Mouse (Mus musculus): ENCODE results near the gene Sdk1. TPM values are rescaled to one million over a fixed set of nuclear protein-coding genes. Genes with fewer than 3 reads are reported as not detected.

Gene Sdk1
- total RNA-seq, 2 experiments from 2014 or later: 2.7 to 3.8 TPM

DNA sequence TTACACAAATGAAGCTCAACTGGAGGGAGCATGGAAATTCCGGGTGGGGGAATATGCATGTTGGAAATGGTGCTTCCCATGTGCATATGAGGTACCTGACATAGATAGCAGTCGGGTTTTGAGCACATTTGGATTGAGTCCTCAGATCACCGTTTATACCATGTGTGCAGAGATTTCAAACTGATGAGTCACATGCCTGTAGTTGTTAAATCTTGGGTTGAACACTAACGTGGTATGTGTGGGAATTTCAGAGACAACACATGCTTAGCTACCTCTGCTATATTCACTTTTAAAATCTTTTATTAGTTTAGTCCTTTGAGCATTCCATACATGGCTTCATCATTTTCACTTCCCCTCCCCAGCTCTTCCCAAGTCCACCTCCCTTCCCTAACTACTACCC lies 71.0 kb downstream of the Sdk1 start:
- DNase-seq: no peak
- intact Hi-C loops (cut with DNase I; ENCODE audit: low total_unique reads): no loop called here

DNA sequence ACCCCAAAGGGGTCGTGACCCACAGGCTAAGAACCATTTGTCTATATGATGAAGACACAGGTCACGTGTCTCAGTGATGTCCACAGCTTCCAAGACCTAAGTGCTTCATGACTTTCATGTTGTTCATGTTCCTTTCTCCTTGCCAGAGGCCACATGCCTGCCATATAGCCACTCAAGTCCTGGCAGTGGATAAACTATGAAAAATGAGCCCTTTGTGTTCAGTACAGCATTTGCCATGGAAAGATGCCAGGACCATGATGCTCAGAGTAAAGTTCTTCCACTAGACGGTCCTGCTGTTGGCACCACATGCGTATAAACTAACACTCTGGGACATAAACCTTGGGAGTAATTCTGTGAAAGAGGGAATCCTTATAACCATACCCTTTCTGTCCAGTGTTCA lies 75.8 kb downstream of the Sdk1 start:
- intact Hi-C loops (cut with DNase I; ENCODE audit: low total_unique reads): no loop called here
- DNase-seq: no peak

DNA sequence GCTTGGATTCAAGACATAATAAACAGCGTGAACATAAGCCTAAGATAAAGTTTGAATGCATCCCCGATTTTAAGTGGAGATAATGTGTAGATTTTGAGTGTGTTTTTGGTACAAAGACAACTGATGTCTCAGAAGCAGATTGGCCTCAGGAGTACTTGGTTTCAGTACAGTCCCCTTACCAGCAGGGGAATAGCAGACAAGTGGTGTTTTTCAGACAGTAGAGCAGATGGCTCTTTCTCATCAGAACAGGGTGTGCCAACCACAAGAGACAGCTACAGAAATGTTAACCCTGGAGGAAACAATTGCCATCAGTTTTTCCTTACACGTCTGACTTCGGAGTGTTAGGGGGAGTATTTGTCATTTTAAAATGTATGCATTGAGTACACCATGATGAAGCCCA lies 83.6 kb downstream of the Sdk1 start:
- intact Hi-C loops (cut with DNase I; ENCODE audit: low total_unique reads): no loop called here
- DNase-seq: no peak

DNA sequence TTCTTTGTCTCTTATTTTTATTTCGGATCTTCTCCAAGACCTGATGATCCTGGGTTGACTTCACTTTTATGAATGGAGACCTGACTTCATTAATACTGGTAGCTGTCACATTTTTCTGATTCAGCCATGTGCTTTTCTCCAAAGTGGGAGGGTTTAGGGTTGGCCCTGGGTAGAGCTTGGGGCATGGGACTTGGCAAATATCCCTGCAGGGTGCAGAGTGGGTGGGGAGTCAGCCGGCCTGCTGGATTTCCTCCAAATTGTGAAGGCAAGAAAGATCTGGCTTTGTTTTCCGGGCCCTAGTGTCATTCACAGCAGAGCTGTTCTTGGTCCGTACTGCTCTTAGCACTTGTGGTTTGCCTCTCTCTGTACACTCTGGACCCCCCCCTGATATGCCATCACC lies 103.1 kb downstream of the Sdk1 start:
- intact Hi-C loops (cut with DNase I; ENCODE audit: low total_unique reads): no loop called here
- DNase-seq: no peak

DNA sequence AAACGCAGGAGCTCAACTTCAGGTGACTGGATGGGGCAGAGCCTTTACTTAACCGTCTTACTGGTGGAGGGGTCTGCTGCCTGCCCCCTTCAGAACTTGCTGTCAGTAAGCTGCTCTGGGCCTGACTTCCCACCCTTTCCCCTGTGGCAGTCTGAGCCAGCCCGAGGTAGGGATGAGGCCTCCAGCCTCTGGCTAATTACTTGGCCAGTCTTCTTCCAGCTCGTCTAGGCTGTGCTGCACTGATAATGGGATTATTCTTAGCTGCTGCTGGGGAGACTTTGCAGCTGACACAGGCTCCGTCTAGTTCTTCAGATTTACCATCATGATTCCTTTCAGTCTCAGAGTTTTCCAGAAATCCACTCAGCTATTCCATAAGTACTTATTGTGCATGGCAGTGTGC lies 104.2 kb downstream of the Sdk1 start:
- DNase-seq: no peak
- intact Hi-C loops (cut with DNase I; ENCODE audit: low total_unique reads): no loop called here

DNA sequence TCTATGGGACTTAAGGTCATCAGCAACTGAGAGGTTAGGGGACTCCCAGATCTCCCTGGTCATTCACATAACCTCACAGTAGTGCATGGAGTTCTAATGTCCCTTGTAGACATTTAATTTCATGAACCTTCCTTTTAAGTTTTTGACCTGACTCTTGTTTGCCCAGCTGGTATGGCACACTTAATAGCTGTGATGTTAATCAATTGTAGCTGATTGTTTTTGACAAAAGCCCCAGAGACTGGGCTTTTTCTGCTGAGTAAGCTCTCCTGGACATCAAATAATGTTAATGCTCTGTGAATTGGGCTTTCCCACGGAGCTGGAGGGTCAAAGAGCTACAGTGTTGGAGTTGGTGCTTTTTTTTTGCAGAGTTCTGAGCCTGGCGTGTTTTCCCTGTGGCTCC lies 121.4 kb downstream of the Sdk1 start:
- intact Hi-C loops (cut with DNase I; ENCODE audit: low total_unique reads): no loop called here
- DNase-seq: no peak

DNA sequence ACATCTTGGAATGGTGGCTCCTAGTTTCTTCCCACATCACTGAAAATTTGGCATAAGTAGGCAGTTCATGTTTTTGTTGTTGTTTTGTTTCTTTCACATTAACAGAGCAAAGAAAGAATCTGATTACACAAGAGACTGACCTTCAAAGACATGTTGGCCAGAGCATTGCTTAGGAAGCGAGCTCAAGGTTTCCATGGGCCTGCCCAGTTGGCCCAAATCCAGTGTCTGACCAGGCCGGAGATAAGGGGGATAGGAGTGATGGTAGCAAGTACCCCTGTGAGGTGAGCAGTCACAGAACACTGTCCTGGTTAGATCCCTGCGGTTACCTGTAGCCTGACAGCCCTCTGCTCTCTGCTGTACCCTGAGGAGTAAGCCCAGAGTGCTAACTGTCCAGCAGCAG lies 122.7 kb downstream of the Sdk1 start:
- DNase-seq: no peak
- intact Hi-C loops (cut with DNase I; ENCODE audit: low total_unique reads): no loop called here

DNA sequence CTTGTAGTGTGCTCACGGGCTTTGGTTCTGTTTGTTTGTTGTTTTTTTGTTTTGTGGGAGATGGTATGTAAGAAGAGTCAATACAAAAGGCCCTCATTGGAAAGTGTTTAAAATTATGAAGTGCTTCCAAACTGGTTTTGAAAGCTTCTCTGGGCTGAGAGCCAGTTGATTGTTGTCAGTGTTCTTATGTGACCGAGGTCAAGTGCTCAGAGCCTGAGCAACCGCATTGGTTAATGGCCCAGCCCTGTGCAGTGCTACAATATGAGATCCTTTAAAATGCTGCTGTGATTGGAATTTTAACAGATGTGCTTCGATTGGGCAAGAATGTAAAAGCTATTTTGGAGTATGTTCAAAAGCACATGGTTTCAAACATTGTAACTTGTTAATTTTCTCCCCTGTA lies 127.3 kb downstream of the Sdk1 start:
- intact Hi-C loops (cut with DNase I; ENCODE audit: low total_unique reads): no loop called here
- no peak for DNase-seq

DNA sequence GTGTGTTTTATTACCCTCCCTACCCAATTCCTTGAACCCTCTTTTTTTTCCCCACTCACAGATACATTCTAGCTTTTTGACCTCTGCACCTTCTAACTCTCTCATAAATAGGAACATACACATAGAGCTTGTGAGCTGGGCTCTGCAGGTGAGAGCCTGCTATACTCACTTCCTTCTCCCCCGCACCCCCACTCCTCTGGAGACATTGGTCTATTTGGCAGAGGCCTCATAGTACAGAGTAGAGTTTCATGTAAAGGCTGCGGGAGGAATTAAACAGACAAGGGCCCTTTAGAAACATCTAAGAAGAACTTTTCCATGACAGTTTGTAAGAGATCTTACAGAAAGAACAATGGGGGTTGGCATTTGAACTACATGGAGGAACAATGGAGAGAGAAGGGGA lies 133.5 kb downstream of the Sdk1 start:
- no peak for DNase-seq
- intact Hi-C loops (cut with DNase I; ENCODE audit: low total_unique reads): no loop called here

DNA sequence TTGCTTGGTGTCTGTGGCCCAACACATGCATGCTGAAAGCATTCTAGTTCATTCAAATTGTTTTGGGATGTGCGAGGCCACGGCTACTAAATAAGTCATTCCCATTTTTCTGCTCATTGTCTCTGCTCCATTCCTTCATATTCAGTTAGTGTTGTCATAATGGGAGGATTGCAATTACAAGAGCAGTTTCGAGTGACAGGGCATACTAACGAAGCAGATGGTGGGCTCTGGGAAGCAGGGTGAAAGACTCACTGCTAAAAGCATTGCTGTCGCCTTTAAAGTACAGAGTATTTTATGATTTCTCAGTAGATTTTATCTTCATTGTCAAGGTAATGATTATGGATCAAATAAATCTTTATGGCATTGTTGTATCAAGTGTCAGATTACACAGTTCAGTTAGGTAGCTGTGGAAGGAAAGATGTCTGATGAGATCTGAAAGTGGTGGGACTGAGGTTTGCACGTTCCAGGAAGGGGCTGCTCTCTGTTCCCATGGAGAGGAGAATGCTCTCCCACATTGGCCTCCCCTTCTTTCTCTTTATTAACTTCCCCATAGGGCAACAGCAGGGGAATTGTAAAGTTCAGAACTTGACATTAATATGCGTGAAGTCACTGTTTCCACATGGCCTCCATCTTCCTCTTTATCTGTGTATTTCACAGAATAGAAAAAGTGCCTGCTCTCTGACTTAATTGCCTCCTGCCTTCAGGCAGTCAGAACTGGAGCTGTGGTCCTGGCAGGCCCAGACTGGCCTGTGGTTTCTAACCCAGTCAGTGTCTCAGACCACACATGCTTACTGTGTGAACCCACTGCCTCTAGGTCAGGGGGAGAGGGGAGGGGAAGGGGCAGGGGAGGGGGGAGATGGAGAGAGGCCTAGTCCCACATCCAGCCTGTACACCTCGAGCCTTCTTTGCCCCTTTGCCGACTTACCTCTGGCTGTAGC lies 138.8 kb downstream of the Sdk1 start:
- DNase-seq: no peak
- intact Hi-C loops (cut with DNase I; ENCODE audit: low total_unique reads): no loop called here

DNA sequence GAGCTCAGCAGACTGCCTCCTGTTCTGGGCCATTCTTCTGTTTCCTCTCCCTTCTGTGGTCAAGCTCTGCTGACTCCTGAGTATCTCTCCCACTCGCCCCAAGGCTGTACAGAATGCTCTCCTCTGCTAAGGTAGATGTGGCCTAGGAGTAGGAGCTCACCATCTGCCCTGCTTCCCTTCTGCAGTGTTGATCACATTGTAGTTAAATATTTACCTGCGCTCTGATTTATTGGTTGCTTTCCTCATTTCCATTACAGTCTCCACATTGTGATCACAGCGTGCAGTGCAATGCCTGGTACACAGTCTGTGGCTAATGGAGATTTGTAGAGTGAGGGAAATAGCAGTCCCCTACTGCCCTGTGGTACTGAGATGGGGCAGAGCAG lies 139.5 kb downstream of the Sdk1 start:
- DNase-seq: no peak
- intact Hi-C loops (cut with DNase I; ENCODE audit: low total_unique reads): no loop called here

DNA sequence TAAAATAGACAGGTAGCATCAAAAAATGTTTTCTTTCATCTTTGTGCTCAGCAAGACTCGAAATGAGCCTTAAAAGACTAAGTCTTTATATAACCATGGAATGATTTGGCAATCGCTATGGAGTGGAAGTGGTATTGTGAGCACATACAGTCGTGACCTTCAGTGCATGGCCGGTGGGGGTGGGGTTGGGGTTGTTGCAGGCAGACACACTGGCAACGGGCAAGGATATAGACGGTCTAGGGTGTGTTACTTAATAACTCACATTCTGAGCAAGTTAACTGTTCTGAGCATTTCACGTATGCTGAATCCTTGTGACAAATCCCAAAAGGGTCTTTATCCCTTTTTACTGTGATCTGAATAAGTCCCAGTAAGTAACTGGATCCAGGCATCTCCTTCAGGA lies 140.3 kb downstream of the Sdk1 start:
- intact Hi-C loops (cut with DNase I; ENCODE audit: low total_unique reads): no loop called here
- no peak for DNase-seq

DNA sequence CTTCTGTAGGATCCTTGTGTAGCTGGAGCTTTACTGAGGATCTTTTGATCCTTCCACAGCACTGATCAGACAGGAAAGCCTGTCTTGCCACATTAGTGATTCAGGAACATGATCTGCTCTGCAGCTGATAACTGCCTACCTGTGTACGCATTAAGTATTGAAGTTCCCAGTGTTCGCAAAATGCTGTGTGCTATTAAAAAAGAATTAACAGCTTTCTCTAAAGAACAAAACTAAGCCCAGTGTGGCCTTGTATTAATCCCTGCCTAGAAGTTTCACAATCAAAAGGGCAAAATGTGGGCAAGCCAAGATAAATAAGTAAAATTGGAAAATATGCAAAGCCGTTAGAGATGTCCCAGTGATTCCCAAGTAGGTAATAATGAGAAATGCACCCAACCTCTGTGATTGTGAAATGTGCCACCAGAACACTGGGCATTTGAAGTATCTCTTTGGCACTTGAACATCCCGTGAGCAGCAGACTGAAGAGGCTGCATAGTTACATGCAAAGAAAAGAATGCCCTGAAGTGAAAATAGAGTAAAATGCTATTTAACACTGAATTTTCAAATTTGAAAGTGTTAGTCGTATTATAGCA lies 141.1 kb downstream of the Sdk1 start:
- DNase-seq: no peak
- intact Hi-C loops (cut with DNase I; ENCODE audit: low total_unique reads): no loop called here

DNA sequence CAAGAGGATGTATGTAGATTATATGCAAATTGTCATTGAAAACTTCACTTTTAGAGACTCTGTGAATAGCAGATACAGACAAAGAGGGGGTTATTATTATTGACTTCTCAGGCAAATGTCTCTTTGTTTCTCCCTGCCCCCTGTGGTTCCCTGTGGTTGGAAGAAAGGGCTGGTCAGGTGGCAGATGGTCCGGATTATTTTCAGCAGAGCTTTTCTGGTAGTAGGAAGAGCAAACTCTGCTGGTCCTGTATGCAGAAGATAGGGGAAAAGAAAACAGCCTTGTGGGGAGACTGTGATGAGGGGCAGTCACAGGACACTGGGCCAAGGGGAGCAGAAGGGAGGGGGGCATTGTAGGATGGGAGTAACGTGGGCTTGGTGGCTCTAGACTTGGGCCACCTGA lies 147.2 kb downstream of the Sdk1 start:
- DNase-seq: no peak
- intact Hi-C loops (cut with DNase I; ENCODE audit: low total_unique reads): no loop called here

DNA sequence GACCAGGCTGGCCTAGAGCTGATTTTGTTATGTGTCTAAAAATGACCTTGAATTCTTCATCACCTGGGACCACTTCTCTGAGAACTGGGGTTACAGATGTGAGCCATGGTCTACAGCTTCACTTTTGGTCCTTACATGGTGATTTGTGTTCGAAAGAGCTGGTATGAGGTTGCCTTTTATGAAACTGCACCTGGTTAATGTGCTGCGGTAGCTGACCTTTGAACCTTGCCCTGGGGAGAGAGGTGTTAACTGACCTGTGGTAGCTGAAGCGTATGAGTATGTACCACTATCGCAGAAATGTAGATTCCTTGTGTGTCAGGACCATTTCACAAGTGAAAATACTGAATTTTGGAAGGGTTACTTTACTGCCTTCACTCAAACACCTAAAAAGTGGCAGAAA lies 149.3 kb downstream of the Sdk1 start:
- no peak for DNase-seq

DNA sequence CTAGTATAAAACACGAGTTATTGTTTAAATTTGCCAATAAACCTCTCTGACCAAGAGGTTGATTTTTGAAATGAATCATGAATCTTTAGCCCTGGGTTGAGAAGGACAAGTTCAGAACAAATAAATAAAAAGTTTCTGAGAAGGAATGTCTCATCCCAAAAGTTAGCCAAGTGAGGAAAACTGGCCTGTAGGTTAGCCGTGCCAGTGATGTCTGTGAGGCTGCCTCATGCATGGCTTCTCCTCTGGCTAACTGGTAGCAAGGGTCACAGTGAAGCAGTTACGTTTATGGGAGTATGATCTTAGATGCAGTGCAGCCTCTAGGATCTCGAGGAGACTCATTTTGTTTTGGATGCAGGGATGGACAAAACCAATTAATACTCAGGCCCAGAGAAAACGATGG lies 149.9 kb downstream of the Sdk1 start:
- intact Hi-C loops (cut with DNase I; ENCODE audit: low total_unique reads): no loop called here

More for the DNA sequence above, 149.3 kb downstream of the Sdk1 start:
- intact Hi-C loops (cut with DNase I; ENCODE audit: low total_unique reads): no loop called here

DNA sequence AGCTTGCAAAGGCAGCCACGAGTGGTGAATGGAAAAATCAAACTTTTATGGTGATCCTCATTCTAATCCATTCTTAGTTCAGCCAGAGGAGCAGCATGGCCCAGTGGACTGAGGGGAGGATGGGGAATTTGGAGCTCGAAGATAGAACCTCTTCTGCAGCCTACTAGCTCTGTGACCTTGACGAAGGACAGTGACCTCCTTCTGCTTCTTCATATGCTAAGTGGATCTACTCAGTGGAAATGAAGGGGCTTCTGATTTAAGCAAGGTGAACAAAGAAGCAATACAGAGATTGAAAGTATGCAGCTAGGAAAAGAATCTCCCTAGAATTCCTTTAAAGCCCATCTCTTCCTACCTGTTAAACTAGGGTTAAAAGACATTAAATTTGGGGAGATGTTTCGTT lies 152.6 kb downstream of the Sdk1 start:
- intact Hi-C loops (cut with DNase I; ENCODE audit: low total_unique reads): no loop called here
- DNase-seq: no peak

More for the DNA sequence above, 149.9 kb downstream of the Sdk1 start:
- no peak for DNase-seq

DNA sequence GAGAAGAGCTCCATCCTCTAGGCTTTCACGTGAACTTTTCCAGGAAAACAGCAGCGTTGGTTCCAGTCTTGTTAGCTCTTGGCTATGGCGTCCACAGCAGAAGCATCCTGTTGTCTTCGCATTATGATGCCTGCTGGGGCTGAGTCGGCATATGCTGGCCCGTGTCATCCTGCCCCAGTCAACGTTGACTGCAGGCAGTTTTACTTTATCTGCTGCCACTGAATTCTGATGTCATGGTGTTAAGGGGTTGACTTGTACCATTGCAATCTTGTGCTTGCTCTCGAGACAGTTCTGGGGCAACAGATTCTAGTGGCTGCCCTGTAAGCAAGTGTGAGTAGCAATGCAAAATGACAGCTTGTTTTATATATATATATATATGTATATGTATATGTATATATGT lies 153.3 kb downstream of the Sdk1 start:
- intact Hi-C loops (cut with DNase I; ENCODE audit: low total_unique reads): no loop called here

DNA sequence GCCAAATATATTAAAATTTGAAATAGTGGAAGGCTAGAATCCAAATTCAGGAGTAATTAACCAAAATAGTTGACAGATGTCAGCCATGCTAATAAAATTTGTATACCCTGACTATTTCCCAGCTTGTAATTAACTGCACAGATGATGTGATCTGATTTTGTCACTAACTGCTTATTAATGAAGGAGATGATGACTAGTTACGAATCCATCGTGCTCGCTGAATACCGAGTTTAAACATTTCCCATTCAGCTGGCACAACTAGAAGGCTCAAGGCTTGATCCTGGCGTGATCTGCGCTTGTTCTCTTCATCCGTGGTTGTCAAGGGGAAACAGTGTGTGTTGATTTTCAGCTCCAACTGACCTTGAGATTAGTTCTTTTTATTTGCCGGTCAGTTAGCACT lies 162.5 kb downstream of the Sdk1 start:
- DNase-seq: no peak
- intact Hi-C loops (cut with DNase I; ENCODE audit: low total_unique reads): no loop called here

More for the DNA sequence above, 153.3 kb downstream of the Sdk1 start:
- no peak for DNase-seq

DNA sequence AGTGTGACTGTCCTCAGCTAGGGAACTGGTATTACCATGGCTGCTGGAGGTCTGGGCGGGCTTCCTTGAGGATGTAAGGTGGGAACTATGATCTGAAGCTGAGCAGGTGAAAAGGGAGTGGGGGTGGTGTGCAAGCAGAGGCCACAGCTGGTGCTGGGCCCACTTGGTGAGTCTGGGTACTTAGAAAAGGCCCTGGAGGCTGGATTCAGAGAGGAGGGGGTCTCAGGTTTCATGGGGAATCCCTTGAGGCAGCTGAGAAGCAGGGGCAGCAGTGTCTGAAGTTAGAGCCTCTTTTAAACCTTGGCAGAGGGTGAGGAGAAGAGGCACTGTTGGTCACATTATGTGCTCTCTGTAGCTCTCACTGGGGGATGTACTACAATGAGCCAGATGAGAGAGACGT lies 163.4 kb downstream of the Sdk1 start:
- intact Hi-C loops (cut with DNase I; ENCODE audit: low total_unique reads): no loop called here
- no peak for DNase-seq

DNA sequence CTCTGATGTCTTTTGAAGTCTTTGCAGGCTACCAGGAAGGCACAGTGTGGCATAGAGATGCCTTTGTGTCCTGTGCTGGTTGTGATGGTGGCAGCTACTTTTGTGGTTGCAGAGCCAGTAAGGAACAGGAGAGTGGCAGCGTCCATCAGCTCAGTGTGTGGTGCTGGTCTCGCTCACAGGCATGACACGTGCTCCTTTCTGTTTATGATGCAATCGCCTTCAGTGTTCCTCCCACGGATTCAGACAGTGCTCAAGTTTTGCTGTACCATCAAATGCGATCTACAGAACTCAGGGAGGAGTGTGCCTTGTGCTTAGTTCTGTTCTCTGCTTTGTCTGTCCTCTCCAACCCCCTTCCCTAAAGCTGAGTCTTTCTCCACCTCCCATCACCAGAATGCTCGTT lies 165.6 kb downstream of the Sdk1 start:
- no peak for DNase-seq
- intact Hi-C loops (cut with DNase I; ENCODE audit: low total_unique reads): no loop called here
